Mouse (Mus musculus): ENCODE measurements around the gene Ccdc51. TPM values are rescaled to one million over a fixed set of nuclear protein-coding genes. Genes with fewer than 3 reads are reported as not detected.
"Not testable (repeated sequence)": the region's sequence is repeated elsewhere in the genome, so short reads cannot be mapped to it uniquely, and the experiment has no call there.

The Ccdc51 gene
- total RNA-seq, 2 experiments from 2014 or later: 2.6 to 5.0 TPM

GRCm38 (mm10) chr9:109116205-109116604 lies 33.9 kb downstream of the Ccdc51 start:
- no peak for ATAC-seq (replicated peaks; ENCODE audit: low FRiP score, poor library complexity, severe bottlenecking)

- ATAC-seq (replicated peaks; ENCODE audit: low FRiP score, poor library complexity, severe bottlenecking): no peak
Observed at GRCm38 (mm10) chr9:109118106-109118505, 35.8 kb downstream of the Ccdc51 start.

GRCm38 (mm10) chr9:109119571-109119970 lies 37.3 kb downstream of the Ccdc51 start:
- no peak for ATAC-seq (replicated peaks; ENCODE audit: low FRiP score, poor library complexity, severe bottlenecking)

GRCm38 (mm10) chr9:109120956-109121355 lies 38.7 kb downstream of the Ccdc51 start:
- no peak for ATAC-seq (replicated peaks; ENCODE audit: low FRiP score, poor library complexity, severe bottlenecking)

GRCm38 (mm10) chr9:109122553-109123085 lies 40.3 kb downstream of the Ccdc51 start:
- no peak for ATAC-seq (replicated peaks; ENCODE audit: low FRiP score, poor library complexity, severe bottlenecking)

- no peak for ATAC-seq (replicated peaks; ENCODE audit: low FRiP score, poor library complexity, severe bottlenecking)
Observed at GRCm38 (mm10) chr9:109123266-109123665, 41.0 kb downstream of the Ccdc51 start.

GRCm38 (mm10) chr9:109124164-109124563 lies 41.9 kb downstream of the Ccdc51 start:
- ATAC-seq (replicated peaks; ENCODE audit: low FRiP score, poor library complexity, severe bottlenecking): no peak

- no peak for ATAC-seq (replicated peaks; ENCODE audit: low FRiP score, poor library complexity, severe bottlenecking)
Observed at GRCm38 (mm10) chr9:109125043-109125442, 42.8 kb downstream of the Ccdc51 start.

GRCm38 (mm10) chr9:109125481-109125880 lies 43.2 kb downstream of the Ccdc51 start:
- ATAC-seq (replicated peaks; ENCODE audit: low FRiP score, poor library complexity, severe bottlenecking): no peak

GRCm38 (mm10) chr9:109127076-109127475 lies 44.8 kb downstream of the Ccdc51 start:
- ATAC-seq (replicated peaks; ENCODE audit: low FRiP score, poor library complexity, severe bottlenecking): no peak

- ATAC-seq (replicated peaks; ENCODE audit: low FRiP score, poor library complexity, severe bottlenecking): no peak
Observed at GRCm38 (mm10) chr9:109128211-109128610, 45.9 kb downstream of the Ccdc51 start.

- ATAC-seq (replicated peaks; ENCODE audit: low FRiP score, poor library complexity, severe bottlenecking): no peak
Observed at GRCm38 (mm10) chr9:109130076-109130475, 47.8 kb downstream of the Ccdc51 start.

- not testable (repeated sequence) for ATAC-seq (replicated peaks; ENCODE audit: low FRiP score, poor library complexity, severe bottlenecking)
Observed at GRCm38 (mm10) chr9:109140414-109140813, 58.1 kb downstream of the Ccdc51 start.

Other genes starting within 250 kb of the Ccdc51 start
- not detected in 2 replicates for gene Slc26a6, start 229.2 kb upstream of the Ccdc51 start, total RNA-seq (2015; ENCODE audit: low replicate concordance)
- not detected in 2 replicates for gene Slc26a6, start 229.2 kb upstream of the Ccdc51 start, total RNA-seq (2017; ENCODE audit: low replicate concordance)
- not detected in 2 replicates for gene Tmem89, start 167.9 kb upstream of the Ccdc51 start, total RNA-seq (2015; ENCODE audit: low replicate concordance)
- not detected in 2 replicates for gene Tmem89, start 167.9 kb upstream of the Ccdc51 start, total RNA-seq (2017; ENCODE audit: low replicate concordance)
- 65.8 and 68.8 TPM in 2 replicates for gene Uqcrc1, start 145.9 kb upstream of the Ccdc51 start, total RNA-seq (2015; ENCODE audit: low replicate concordance)
- 100 and 108 TPM in 2 replicates for gene Uqcrc1, start 145.9 kb upstream of the Ccdc51 start, total RNA-seq (2017; ENCODE audit: low replicate concordance)
- gene Col7a1, start 128.9 kb upstream of the Ccdc51 start, total RNA-seq (2015; ENCODE audit: low replicate concordance): 0.42 TPM in 1 of 2 replicates, not detected in the other
- 0.64 TPM in 1 of 2 replicates, not detected in the other for gene Col7a1, start 128.9 kb upstream of the Ccdc51 start, total RNA-seq (2017; ENCODE audit: low replicate concordance)
- not detected in 2 replicates for gene Ucn2, start 96.5 kb upstream of the Ccdc51 start, total RNA-seq (2015; ENCODE audit: low replicate concordance)
- gene Ucn2, start 96.5 kb upstream of the Ccdc51 start, total RNA-seq (2017; ENCODE audit: low replicate concordance): not detected in 2 replicates
- 3.6 and 9.2 TPM in 2 replicates for gene Pfkfb4, start 90.7 kb upstream of the Ccdc51 start, total RNA-seq (2015; ENCODE audit: low replicate concordance)
- 1.6 and 10.8 TPM in 2 replicates for gene Pfkfb4, start 90.7 kb upstream of the Ccdc51 start, total RNA-seq (2017; ENCODE audit: low replicate concordance)
- 13.8 and 40.4 TPM in 2 replicates for gene Shisa5, start 43.9 kb upstream of the Ccdc51 start, total RNA-seq (2015; ENCODE audit: low replicate concordance)
- gene Shisa5, start 43.9 kb upstream of the Ccdc51 start, total RNA-seq (2017; ENCODE audit: low replicate concordance): 44.5 and 87.6 TPM in 2 replicates
- gene Trex1, start 22.8 kb upstream of the Ccdc51 start, total RNA-seq (2015; ENCODE audit: low replicate concordance): 11.5 and 17.6 TPM in 2 replicates
- 0.26 and 0.76 TPM in 2 replicates for gene Trex1, start 22.8 kb upstream of the Ccdc51 start, total RNA-seq (2017; ENCODE audit: low replicate concordance)
- 3.4 and 6.5 TPM in 2 replicates for gene Atrip, start 8.4 kb upstream of the Ccdc51 start, total RNA-seq (2015; ENCODE audit: low replicate concordance)
- 11.0 and 12.6 TPM in 2 replicates for gene Atrip, start 8.4 kb upstream of the Ccdc51 start, total RNA-seq (2017; ENCODE audit: low replicate concordance)
- gene Tma7, start 94 bp downstream of the Ccdc51 start, total RNA-seq (2015; ENCODE audit: low replicate concordance): 106 and 281 TPM in 2 replicates
- gene Tma7, start 94 bp downstream of the Ccdc51 start, total RNA-seq (2017; ENCODE audit: low replicate concordance): 31.5 and 73.0 TPM in 2 replicates
- not detected in 2 replicates for gene Plxnb1, start 12.9 kb downstream of the Ccdc51 start, total RNA-seq (2015; ENCODE audit: low replicate concordance)
- not detected in 2 replicates for gene Plxnb1, start 12.9 kb downstream of the Ccdc51 start, total RNA-seq (2017; ENCODE audit: low replicate concordance)
- gene Fbxw21, start 79.5 kb downstream of the Ccdc51 start, total RNA-seq (2015; ENCODE audit: low replicate concordance): not detected in 2 replicates
- gene Fbxw21, start 79.5 kb downstream of the Ccdc51 start, total RNA-seq (2017; ENCODE audit: low replicate concordance): not detected in 2 replicates
- gene Fbxw13, start 113.5 kb downstream of the Ccdc51 start, total RNA-seq (2015; ENCODE audit: low replicate concordance): not detected in 2 replicates
- not detected in 2 replicates for gene Fbxw13, start 113.5 kb downstream of the Ccdc51 start, total RNA-seq (2017; ENCODE audit: low replicate concordance)
- not detected in 2 replicates for gene Fbxw20, start 152.3 kb downstream of the Ccdc51 start, total RNA-seq (2015; ENCODE audit: low replicate concordance)
- gene Fbxw20, start 152.3 kb downstream of the Ccdc51 start, total RNA-seq (2017; ENCODE audit: low replicate concordance): not detected in 2 replicates
- not detected in 2 replicates for gene Fbxw14, start 205.2 kb downstream of the Ccdc51 start, total RNA-seq (2015; ENCODE audit: low replicate concordance)
- gene Fbxw14, start 205.2 kb downstream of the Ccdc51 start, total RNA-seq (2017; ENCODE audit: low replicate concordance): not detected in 2 replicates

Data from erythroid progenitor cell, adult 5-6 weeks (primary cell).